Mouse (Mus musculus) embryonic fibroblast, embryonic 13.5 days (primary cell): Measurements from ENCODE around the gene Mapk9. TPM values are rescaled to one million over a fixed set of nuclear protein-coding genes. Genes with fewer than 3 reads are reported as not detected.
A peak's percentile ranks its signal among the peaks of the same experiment; 100 is the strongest.

Experiments used
- H3K27ac ChIP-seq: 2 replicates; pipeline ENCODE4 v1.5.1; 2012; ENCODE audit warnings: low read length, control low read depth, inconsistent platforms; ENCODE audit not compliant: insufficient read depth
- H3K4me1 ChIP-seq: 2 replicates; pipeline ENCODE4 v1.6.1; 2011; ENCODE audit warnings: low read length; ENCODE audit not compliant: control insufficient read depth, insufficient read depth
- H3K4me3 ChIP-seq: 2 replicates; pipeline ENCODE4 v1.5.1; 2011; ENCODE audit warnings: mild to moderate bottlenecking, control low read depth, low read length; ENCODE audit not compliant: insufficient read depth
- CTCF ChIP-seq: IDR thresholded peaks from 2 replicates; pipeline ENCODE4 v1.5.1; 2011; ENCODE audit warnings: mild to moderate bottlenecking, control low read depth, low read length, moderate library complexity, borderline replicate concordance; ENCODE audit not compliant: insufficient read depth
- POLR2A ChIP-seq: IDR thresholded peaks from 2 replicates; pipeline ENCODE4 v1.6.1; 2011; ENCODE audit warnings: low read depth, mild to moderate bottlenecking, control low read depth, low read length, moderate library complexity
- polyA plus RNA-seq: library from polyadenylated mRNA; stranded (reverse); fragments of >200 nt; gene quantifications from 2 replicates; pipeline ENCODE4 v1.2.4, GENCODE M21; 2011; ENCODE audit warnings: low read depth; ENCODE audit not compliant: missing spikeins, insufficient read length

Mapk9 gene
- polyA plus RNA-seq, 1 experiment = 68.5 TPM

DNA sequence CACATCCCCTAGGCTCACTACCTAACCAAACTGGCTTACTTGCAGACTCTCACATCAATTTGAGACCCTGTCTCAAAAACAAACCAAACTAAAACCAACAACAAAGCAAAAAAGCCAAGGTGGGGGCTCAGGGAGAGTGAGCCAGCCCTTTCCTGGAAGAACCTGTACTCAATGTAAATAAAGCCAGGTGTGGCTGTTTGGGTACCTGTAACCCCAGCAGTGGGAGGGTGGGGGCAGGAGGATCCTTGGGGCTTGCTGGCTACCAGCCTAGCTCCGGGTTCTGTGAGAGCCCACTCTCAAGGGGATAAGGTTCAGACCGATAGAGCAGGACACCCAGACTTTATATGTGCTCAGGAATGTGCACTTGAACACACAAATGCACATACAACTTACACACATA, 25.6 kb upstream of the Mapk9 start:
- TF ChIP-seq CTCF (no peak), POLR2A (no peak)
- no peak overlapping the region for H3K27ac ChIP-seq
- H3K4me3 ChIP-seq = no peak overlapping the region
- no peaks in the 10 kb centered on the region for H3K4me1 ChIP-seq

DNA sequence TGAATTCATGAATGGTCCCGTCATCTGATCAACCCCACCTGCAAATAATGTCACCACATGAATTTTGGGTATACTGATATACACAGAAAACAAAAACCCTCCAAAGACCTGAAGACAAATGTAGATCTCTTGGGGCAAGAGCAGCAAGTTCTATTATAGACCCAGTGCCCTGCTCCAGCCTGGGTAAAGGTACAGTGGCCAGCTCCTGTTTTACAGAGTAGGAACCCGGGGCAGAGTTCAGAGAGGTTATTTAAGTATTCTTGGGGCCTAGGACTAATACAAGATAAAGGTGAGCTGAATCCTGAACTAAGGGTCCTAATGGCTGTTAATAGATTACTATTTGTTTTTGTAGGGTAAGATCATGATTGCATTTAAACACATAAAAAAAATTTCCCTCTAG, 25.0 kb upstream of the Mapk9 start:
- H3K4me3 ChIP-seq = no peak overlapping the region
- H3K4me1 ChIP-seq = no peaks in the 10 kb centered on the region
- TF ChIP-seq POLR2A = no peak
- TF ChIP-seq CTCF = no peak
- no peak overlapping the region for H3K27ac ChIP-seq

DNA sequence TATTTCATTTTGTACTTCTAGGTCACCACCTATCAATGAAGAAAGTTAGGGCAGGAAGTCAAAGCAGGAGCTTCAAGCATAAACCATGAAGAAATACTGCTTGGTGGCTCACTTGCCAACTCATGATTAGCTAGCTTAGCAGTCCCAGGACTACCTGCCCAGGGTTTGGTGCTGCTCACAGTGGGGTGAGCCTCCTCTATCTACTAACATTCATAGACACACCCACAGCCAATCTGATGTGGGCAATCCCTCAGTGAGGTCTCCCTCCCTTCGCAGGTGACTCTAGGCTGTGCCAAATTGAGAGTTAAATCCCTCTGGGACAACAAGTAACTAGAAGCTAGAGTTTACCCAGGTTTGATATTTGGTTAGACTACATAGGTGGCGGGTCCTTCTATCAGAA, 24.2 kb upstream of the Mapk9 start:
- Histone ChIP-seq H3K4me1 (no peaks in the 10 kb centered on the region), H3K4me3 (no peak overlapping the region), H3K27ac (no peak overlapping the region)
- TF ChIP-seq CTCF = no peak

DNA sequence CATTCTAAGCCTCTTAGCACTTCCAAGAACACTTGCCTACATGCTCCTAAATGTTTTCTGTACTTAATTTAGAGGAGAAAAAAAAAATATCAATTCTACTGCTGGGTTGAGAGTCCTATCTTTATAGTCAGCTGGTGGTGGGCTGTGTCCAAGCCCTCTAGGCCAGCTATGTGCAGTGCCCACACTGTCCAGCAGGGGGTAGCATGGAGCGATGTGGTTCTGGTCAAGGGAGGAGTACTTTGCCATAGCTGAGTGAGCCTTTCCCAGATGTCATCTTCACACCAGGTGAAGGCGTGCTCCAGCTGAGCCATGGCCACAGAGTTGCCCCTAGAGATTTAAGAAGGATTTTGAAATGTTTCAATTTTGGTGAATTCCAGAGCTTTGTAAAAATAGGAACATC, 21.7 kb upstream of the Mapk9 start:
- H3K4me3 ChIP-seq = no peak overlapping the region
- TF ChIP-seq POLR2A = no peak
- peak; percentile 80 for TF ChIP-seq CTCF

DNA sequence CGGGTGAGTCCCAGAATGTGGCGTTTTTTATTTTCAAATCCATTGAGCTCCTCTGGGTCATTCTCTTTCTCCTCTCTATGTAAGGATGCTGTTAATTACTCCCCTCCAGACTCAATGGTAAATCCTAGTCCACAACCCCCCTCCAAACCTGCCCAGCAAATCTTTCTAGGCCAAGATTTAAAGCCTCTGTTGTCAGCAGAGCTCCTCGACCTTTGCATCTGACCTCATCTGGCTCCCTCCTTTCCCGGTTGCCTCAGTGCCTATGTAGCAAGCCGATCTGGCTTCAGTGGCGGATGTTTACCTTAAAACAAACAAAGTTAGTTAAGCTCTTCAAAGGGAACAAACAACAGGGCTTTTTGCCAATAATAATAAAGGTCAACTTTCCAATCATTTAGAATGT, 19.3 kb upstream of the Mapk9 start:
- no peak overlapping the region for H3K27ac ChIP-seq
- H3K4me1 ChIP-seq = peaks cover 6% of the 10 kb centered on the region; the same call in 1 of the 2 replicates
- TF ChIP-seq CTCF (no peak), POLR2A (no peak)
- no peak overlapping the region for H3K4me3 ChIP-seq

More for the DNA sequence above, 21.7 kb upstream of the Mapk9 start:
- H3K4me1 ChIP-seq = peaks cover 6% of the 10 kb centered on the region; the same call in 1 of the 2 replicates
- no peak overlapping the region for H3K27ac ChIP-seq

DNA sequence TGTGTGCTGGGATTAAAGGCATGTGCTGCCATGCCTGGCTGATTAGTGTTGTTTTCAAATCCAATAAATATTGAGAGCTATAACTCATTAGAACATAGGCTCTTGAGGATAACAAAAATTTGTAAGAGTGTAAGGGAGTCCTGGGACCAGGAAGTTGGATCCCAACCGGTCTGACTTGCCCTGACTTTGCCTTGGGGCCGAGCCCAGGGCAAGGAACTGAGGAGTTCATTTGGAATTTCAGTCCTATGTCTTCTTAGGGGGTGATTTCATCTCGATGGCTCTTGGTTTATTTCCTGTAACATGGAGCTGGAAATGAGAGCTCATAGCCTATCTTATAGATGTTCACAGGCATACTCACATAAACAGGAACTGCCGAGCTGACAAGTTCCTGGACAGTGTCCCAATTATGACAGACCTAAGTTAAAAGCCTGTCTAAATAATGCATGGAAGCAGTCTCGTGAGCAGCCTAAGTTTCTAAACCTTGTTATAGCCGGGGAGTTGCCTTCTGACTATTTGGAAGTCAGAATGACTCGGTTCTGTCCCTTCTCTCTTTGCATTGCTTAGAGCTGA, 17.3 kb upstream of the Mapk9 start:
- H3K4me1 ChIP-seq = peaks cover 6% of the 10 kb centered on the region; the same call in 1 of the 2 replicates
- H3K27ac ChIP-seq = peak overlapping the region; percentile 57; the same call in 1 of the 2 replicates
- H3K4me3 ChIP-seq = no peak overlapping the region
- TF ChIP-seq POLR2A (no peak), CTCF (no peak)

DNA sequence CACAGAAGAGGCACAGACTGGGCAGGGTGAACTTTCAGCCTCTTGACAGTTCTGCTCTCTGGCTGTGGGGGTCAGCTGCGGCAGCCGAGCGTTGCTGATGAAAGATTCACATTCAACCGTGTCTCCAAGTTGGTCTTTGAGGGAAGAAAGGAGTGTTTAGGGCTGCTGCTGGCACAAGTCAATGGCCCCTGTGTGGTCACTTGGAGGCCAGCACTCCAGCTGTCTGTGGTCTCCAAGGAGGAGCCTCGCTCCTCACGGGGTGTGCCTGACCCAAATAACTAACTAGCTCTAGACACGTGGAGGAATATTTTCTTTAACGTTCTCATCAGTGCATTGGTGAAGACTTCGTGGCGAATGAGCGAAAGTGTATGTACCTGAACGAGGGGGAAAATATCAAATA, 14.6 kb upstream of the Mapk9 start:
- Histone ChIP-seq H3K4me3 (no peak overlapping the region), H3K4me1 (peaks cover 6% of the 10 kb centered on the region; the same call in 1 of the 2 replicates)
- no peak for TF ChIP-seq POLR2A
- no peak for TF ChIP-seq CTCF

DNA sequence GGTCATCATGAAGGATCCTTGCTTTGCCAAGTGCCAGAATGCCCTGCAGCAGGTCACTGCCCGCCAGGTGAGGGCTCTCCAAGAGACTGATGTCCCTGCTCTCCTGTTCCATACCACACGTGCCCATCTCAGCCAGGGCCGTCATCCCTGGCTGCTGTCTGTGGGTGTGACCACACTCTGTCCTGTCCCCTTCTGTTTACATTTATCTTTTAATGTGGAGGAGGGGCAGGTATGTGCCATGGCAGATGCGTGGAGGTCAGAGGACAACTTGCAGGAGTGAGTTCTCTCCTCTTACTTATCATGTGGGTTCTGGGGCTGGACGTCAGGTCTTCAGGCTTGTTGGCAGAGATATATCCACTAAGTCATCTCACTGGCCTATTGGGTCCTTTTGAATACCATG, 13.6 kb upstream of the Mapk9 start:
- Histone ChIP-seq H3K4me1 (peaks cover 6% of the 10 kb centered on the region; the same call in 1 of the 2 replicates), H3K27ac (no peak overlapping the region), H3K4me3 (no peak overlapping the region)
- TF ChIP-seq CTCF (no peak), POLR2A (no peak)

More for the DNA sequence above, 14.6 kb upstream of the Mapk9 start:
- no peak overlapping the region for H3K27ac ChIP-seq

DNA sequence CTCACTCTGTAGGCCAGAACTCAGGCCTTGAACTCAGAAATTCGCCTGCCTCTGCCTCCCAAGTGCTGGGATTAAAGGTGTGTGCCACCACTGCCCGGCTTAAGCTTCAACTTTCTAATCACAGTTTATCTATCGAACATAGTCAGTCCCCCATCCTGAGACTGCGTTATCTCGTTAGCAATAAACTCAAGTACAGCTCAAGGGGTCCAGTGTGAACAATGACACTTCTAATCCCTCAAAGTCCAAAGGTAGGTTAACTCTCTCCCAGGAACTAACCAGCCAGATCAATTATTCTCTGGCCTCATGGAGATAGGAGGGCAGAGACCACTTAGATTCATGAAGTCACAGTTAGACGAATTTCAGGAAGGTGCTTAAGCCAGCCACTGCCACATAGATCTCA, 12.3 kb upstream of the Mapk9 start:
- Histone ChIP-seq H3K4me1 (peaks cover 6% of the 10 kb centered on the region; the same call in 1 of the 2 replicates), H3K4me3 (no peak overlapping the region), H3K27ac (no peak overlapping the region)
- TF ChIP-seq CTCF = no peak
- TF ChIP-seq POLR2A = no peak

DNA sequence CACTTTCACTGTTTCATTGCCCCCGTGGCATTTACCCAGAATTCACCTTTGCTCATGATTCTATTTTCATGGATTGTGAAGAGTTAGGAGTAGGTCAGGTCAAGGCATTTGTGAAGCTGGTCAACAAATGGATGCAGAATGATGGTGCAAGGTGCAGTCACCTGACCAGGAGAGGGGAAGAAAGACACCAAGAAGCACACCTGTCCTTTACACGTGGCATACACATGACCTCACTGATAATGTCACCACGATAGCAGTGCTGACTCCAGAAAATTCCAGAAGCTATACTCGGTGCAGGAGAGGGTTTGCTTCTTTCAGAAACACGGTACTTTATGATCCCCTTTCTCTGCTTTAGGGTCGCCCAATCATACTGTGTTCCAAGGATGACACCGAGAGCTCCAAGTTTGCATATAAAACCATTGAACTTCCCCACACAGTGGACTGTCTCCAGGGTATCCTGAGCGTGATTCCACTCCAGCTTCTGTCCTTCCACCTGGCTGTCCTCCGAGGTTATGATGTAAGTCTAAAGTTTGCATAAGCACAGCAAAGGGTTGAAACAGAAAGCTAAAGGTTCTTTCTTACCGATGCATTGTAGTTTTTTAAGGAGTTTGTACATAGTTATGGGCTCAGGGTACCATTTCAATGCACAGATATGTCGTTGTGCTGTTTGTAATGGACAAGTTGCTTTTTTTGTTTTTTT, 11.1 kb upstream of the Mapk9 start:
- H3K4me1 ChIP-seq = no peaks in the 10 kb centered on the region

More for the DNA sequence above, 11.1 kb upstream of the Mapk9 start:
- Histone ChIP-seq H3K27ac (no peak overlapping the region), H3K4me3 (no peak overlapping the region)
- TF ChIP-seq CTCF (no peak), POLR2A (no peak)
